Mouse (Mus musculus) heart, embryonic 16.5 days (tissue): ENCODE measurements at regions not wholly inside any gene's neighbourhood (a gene's known extent, or its start where the extent isn't known, plus 50 kb on each side); places are given as distances from the start of the nearest gene placed in this dataset.

Experiments
- ATAC-seq: fragments of 200-750 bp; cut with Nextera tagmentation; replicated peaks from 2 replicates; pipeline ENCODE4 v1.8.0; 2017; ENCODE audit warnings: moderate number of reproducible peaks; ENCODE audit not compliant: insufficient read depth, low FRiP score; ENCODE audit errors: extremely low read depth
- H3K27ac ChIP-seq: fragments of 300-500 bp; sonication (generic); 2 replicates; pipeline ENCODE4 v1.5.1; 2014; ENCODE audit warnings: mild to moderate bottlenecking, low read length, control low read depth, moderate library complexity
- H3K27me3 ChIP-seq: fragments of 300-500 bp; sonication (generic); 2 replicates; pipeline ENCODE4 v1.6.1; 2014; ENCODE audit warnings: low read length, mixed read lengths; ENCODE audit not compliant: control insufficient read depth, insufficient read depth
- H3K36me3 ChIP-seq: fragments of 300-500 bp; sonication (generic); 2 replicates; pipeline ENCODE4 v1.6.1; 2014; ENCODE audit not compliant: control insufficient read depth, insufficient read depth
- H3K4me1 ChIP-seq: fragments of 300-500 bp; sonication (generic); 2 replicates; pipeline ENCODE4 v1.6.1; 2014; ENCODE audit warnings: low read length, mixed read lengths; ENCODE audit not compliant: control insufficient read depth, insufficient read depth
- H3K4me2 ChIP-seq: fragments of 300-500 bp; sonication (generic); 2 replicates; pipeline ENCODE4 v1.6.1; 2014; ENCODE audit warnings: low read depth, mild to moderate bottlenecking, control low read depth, low read length
- H3K4me3 ChIP-seq: fragments of 300-500 bp; sonication (generic); 2 replicates; pipeline ENCODE4 v1.5.1; 2014; ENCODE audit warnings: mild to moderate bottlenecking, control low read depth, low read length
- H3K9ac ChIP-seq: fragments of 300-500 bp; sonication (generic); 2 replicates; pipeline ENCODE4 v1.6.1; 2014; ENCODE audit warnings: low read length, control low read depth
- H3K9me3 ChIP-seq: fragments of 300-500 bp; sonication (generic); replicated peaks from 2 replicates; pipeline ENCODE4 v1.6.1; 2016; ENCODE audit warnings: low read length; ENCODE audit not compliant: control insufficient read depth
- WGBS: fragments of 180-500 bp; shearing (Covaris S2); extraction: QIAGEN DNeasy Blood & Tissue Kit; methylation state at CpG from one replicate; pipeline ENCODE4 v1.1.7; 2014; 5-methylcytosine and 5-hydroxymethylcytosine counted together

DNA sequence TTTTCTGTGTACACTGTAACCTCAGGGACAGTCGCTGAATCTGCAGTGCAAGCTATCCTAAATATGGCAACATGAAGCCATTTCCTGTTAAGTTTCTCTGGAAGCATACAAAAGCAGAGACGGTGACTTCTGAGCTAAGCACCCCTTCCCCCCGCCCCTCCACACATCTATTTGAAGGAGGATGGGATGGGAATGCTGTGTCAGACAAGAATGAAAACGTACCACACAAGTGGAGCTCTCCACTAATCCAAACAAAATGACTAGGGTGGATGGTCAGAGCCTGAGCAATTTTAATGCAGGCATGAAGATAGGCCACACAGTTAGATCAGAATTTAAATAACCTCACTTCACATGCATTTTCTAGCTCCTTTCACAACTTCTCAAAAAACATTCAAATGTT lies 936.6 kb downstream of the Gsdmc2 start:
- Histone ChIP-seq H3K4me3 (no peak overlapping the region), H3K27ac (no peak overlapping the region), H3K27me3 (no peaks in the 10 kb centered on the region), H3K9me3 (no peaks in the 10 kb centered on the region), H3K36me3 (no peaks in the 10 kb centered on the region), H3K9ac (no peak overlapping the region), H3K4me1 (no peaks in the 10 kb centered on the region), H3K4me2 (no peak overlapping the region)
- no peak for ATAC-seq
- 32% methylated on average over 4 of the region's 4 CpGs for WGBS

DNA sequence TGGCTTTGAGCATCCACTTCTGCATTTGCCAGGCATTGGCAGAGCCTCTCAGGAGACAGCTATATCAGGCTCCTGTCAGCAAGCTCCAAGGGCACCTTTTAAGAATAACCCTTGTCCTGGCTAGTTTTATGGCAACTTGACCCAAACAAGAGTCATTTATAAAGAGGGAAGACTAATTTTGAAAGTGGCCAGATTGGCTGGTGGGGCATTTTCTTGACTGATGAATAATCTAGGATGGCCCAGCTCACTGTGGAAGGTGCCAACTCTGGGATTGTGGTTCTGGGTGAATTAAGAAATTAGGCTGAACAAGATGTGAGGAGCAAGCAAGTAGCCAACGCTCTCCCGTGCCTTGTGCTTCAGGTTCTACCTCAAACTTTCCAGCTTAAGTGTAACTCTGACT lies 937.8 kb downstream of the Gsdmc2 start:
- H3K4me3 ChIP-seq = no peak overlapping the region
- no peak overlapping the region for H3K27ac ChIP-seq
- no peaks in the 10 kb centered on the region for H3K9me3 ChIP-seq
- H3K9ac ChIP-seq = no peak overlapping the region
- H3K36me3 ChIP-seq = no peaks in the 10 kb centered on the region
- no peak for ATAC-seq
- 93% methylated on average over 2 of the region's 2 CpGs for WGBS
- H3K4me1 ChIP-seq = no peaks in the 10 kb centered on the region
- H3K4me2 ChIP-seq = no peak overlapping the region
- no peaks in the 10 kb centered on the region for H3K27me3 ChIP-seq

DNA sequence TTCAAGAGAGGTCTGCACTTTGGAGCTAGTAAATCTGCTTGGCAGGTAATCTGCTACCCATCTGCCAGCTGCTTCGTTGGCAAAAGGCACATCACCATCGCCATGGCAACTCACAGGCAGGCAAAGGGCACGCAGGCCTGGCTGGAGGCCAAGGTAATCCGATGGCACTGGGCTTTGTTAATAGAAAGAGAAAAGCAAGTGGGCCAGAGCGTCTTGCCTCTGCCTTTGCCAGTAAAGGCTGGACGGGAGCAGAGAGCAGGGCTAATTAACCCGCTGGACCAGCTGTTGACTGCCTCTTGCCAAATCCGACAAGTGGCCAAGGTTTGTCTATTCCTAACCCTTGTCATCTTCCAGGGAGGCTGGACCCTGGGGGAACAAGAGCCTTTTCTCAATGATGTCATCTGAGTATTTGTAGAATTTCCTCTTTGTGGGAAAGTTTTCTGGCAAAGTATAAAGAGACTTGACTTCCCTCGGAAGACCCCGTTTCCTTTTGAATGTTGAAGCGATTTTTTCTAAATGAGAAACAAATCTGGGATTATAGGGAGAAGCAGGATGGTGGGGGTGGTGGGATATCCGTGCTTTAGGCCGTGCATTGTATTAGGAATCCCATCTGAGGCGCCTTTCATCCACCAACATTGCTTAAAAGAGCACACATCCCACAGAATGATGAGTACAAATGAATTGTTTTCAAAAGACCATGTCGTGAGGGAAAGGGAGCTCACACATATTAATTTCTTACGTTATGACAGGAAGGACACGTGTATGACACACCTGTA lies 941.7 kb downstream of the Gsdmc2 start:
- peak overlapping the region; percentile 8; the same call in 1 of the 2 replicates for H3K27ac ChIP-seq
- peak; percentile 58; the same call in 1 of the 2 replicates for ATAC-seq
- no peaks in the 10 kb centered on the region for H3K4me1 ChIP-seq
- H3K4me2 ChIP-seq = peak overlapping the region; percentile 2; the same call in 1 of the 2 replicates
- no peaks in the 10 kb centered on the region for H3K9me3 ChIP-seq
- no peaks in the 10 kb centered on the region for H3K27me3 ChIP-seq
- H3K36me3 ChIP-seq = no peaks in the 10 kb centered on the region
- 43% methylated on average over 17 of the region's 17 CpGs for WGBS
- H3K9ac ChIP-seq = no peak overlapping the region
- no peak overlapping the region for H3K4me3 ChIP-seq

DNA sequence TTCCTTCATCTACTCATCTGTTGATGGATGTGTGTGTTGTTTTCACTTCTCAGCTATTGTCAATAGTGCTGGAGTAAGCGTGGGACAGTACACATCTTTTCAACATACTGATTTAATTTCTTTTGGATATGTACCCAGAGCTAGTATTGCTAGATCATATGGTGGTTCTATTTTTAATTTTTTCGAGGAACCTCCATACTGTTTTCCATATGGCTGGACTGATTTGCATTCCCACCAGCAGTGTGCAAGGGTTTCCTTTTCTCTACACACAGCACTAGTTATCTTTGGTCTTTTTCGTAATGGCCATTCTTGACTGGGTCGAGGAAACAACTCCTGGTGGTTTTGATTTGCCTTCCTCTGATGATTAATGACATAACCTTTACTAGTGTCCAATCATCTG lies 943.0 kb downstream of the Gsdmc2 start:
- 78% methylated on average over 4 of the region's 4 CpGs for whole genome bisulfite sequencing
- no peaks in the 10 kb centered on the region for H3K36me3 ChIP-seq
- H3K4me1 ChIP-seq = no peaks in the 10 kb centered on the region
- no peak overlapping the region for H3K9ac ChIP-seq
- H3K4me2 ChIP-seq = no peak overlapping the region
- no peak overlapping the region for H3K27ac ChIP-seq
- no peak overlapping the region for H3K4me3 ChIP-seq
- H3K9me3 ChIP-seq = no peaks in the 10 kb centered on the region
- ATAC-seq = no peak
- H3K27me3 ChIP-seq = no peaks in the 10 kb centered on the region

- Histone ChIP-seq H3K27me3 (no peaks in the 10 kb centered on the region), H3K4me3 (no peak overlapping the region), H3K9me3 (0 out of 2 replicates have a peak, but pooled peaks cover 3% of the 10 kb centered on the region), H3K27ac (no peak overlapping the region), H3K36me3 (no peaks in the 10 kb centered on the region), H3K4me1 (no peaks in the 10 kb centered on the region), H3K9ac (no peak overlapping the region), H3K4me2 (no peak overlapping the region)
- WGBS = 78% methylated on average over 4 of the region's 4 CpGs
- no peak for ATAC-seq
Observed at GRCm38 (mm10) chr15:62889798-62890197, 955.2 kb downstream of the Gsdmc2 start.

- WGBS = 79% methylated on average over 4 of the region's 4 CpGs
Observed at GRCm38 (mm10) chr15:62885331-62885730, 959.6 kb downstream of the Gsdmc2 start.

GRCm38 (mm10) chr15:62871082-62871766 lies 973.8 kb downstream of the Gsdmc2 start:
- no peaks in the 10 kb centered on the region for H3K4me1 ChIP-seq
- no peak for ATAC-seq

More at GRCm38 (mm10) chr15:62885331-62885730, 959.6 kb downstream of the Gsdmc2 start:
- H3K4me1 ChIP-seq = no peaks in the 10 kb centered on the region
- H3K9ac ChIP-seq = no peak overlapping the region
- H3K27me3 ChIP-seq = no peaks in the 10 kb centered on the region
- no peaks in the 10 kb centered on the region for H3K36me3 ChIP-seq
- no peak overlapping the region for H3K27ac ChIP-seq
- no peak for ATAC-seq
- no peak overlapping the region for H3K4me2 ChIP-seq
- 0 out of 2 replicates have a peak, but pooled peaks cover 3% of the 10 kb centered on the region for H3K9me3 ChIP-seq
- H3K4me3 ChIP-seq = no peak overlapping the region

GRCm38 (mm10) chr15:62862574-62862973 lies 982.4 kb downstream of the Gsdmc2 start:
- Histone ChIP-seq H3K4me2 (no peak overlapping the region), H3K4me1 (no peaks in the 10 kb centered on the region), H3K9ac (no peak overlapping the region), H3K27ac (no peak overlapping the region), H3K27me3 (no peaks in the 10 kb centered on the region), H3K9me3 (no peaks in the 10 kb centered on the region), H3K36me3 (no peaks in the 10 kb centered on the region), H3K4me3 (no peak overlapping the region)
- WGBS = 83% methylated on average over 1 of the region's 1 CpGs
- ATAC-seq = no peak

More at GRCm38 (mm10) chr15:62871082-62871766, 973.8 kb downstream of the Gsdmc2 start:
- no peak overlapping the region for H3K27ac ChIP-seq
- H3K9ac ChIP-seq = no peak overlapping the region
- H3K9me3 ChIP-seq = no peaks in the 10 kb centered on the region
- WGBS = 61% methylated on average over 1 of the region's 1 CpGs
- no peak overlapping the region for H3K4me3 ChIP-seq
- H3K27me3 ChIP-seq = no peaks in the 10 kb centered on the region
- H3K4me2 ChIP-seq = no peak overlapping the region
- no peaks in the 10 kb centered on the region for H3K36me3 ChIP-seq

DNA sequence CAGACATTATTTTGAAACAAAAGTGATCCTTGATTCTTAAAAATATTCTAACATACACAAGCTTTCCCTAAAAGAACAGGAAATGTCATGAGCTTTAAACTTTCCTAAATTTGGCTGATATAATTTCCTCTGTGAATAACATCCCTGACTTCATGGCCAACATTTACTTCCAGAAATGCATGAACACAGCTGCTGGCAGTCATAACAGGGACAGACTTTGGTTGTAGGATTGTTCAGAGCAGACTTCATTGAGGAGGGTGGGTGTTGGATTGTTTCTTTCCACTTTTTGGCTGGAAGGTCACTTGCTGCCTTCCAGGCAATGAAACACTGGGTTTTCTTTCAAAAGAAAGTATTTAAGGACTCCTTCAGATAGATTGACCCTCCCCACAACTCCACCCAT lies 983.6 kb downstream of the Gsdmc2 start:
- Histone ChIP-seq H3K4me3 (no peak overlapping the region), H3K4me1 (no peaks in the 10 kb centered on the region), H3K4me2 (no peak overlapping the region), H3K9ac (no peak overlapping the region), H3K36me3 (no peaks in the 10 kb centered on the region), H3K27ac (no peak overlapping the region), H3K9me3 (no peaks in the 10 kb centered on the region), H3K27me3 (no peaks in the 10 kb centered on the region)
- ATAC-seq = no peak
